Mouse (Mus musculus): ENCODE data around the gene Npl.

The Npl gene

DNA sequence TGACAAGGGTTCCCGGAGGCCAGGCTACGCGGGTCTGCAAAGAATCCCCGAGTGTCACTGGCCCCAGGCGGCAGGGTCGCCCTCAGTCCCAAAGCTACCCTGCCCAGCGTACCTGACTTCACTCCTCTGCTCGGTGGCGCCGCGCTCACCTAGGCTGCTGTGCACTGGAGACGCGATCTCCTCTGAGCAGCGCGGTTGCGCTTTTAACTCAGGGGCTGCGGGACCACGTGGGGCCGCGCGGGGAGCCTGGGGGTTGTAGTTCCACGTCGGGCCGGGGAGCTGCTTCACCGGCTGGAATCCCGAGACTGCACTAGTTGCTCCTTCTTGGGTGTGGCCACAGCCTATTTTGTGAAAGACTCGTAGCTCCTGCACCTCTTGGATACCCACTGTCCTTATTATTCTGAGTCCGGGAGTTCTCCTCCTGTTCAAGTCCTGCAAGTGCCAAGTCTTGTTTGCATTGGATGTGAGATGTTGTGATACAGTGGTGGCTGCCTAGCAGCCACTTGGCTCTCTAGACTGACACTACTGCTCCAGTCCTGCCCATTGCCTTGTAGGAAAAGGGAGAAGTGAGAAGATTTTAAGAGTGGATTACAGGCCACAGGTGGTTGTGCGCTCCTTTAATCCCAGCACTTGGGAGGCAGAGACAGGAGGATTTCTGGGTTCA lies at the start of gene Npl:
Gene Npl (minus strand): TSS at position 510 of the 664 bp plus-strand sequence.
- peak; percentile 41 to 42 for DNase-seq

GRCm38 (mm10) chr1:153599302-153600045 lies 49.6 kb upstream of the Npl start:
- no peak for DNase-seq

GRCm38 (mm10) chr1:153598773-153599172 lies 48.9 kb upstream of the Npl start:
- no peak for DNase-seq

DNA sequence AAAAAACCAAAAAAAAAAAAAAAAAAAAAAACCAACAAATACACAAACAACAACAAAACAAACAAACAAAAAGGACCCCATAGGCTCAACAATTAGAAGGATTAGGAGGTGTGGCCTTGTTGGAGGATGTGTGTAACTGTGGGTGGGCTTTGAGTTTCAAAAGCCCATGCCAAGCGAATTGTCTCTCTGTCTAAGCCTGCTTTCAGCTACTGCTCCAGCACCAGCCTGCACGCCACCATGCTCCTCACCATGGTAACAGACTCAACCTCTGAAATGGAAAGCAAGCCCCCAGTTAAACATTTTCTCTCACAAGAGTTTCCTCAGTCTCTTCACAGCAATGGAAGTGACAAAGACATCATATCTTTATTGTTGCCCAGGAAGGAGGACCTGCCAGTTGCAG lies 43.8 kb upstream of the Npl start:
- DNase-seq: no peak

GRCm38 (mm10) chr1:153590176-153590734 lies 40.4 kb upstream of the Npl start:
- DNase-seq: no peak

DNA sequence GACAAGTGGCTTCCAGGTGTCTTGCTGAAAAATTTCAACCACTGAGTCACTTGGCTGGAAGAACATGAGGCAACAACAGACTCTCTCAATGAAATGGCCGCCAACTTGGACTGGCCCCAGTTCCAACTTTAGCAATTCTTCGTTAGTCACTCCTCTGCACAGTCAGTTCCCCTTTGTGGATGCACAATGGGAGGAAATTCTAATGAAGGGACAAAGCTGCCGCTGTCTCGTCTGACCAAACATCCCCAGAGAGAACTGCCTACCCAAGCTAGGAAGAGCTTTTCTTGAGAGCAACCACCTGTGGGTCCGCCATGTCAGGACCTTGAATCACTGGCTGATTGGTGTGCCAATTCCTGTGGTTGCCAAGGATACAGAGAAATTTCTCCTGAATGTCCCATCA lies 38.1 kb upstream of the Npl start:
- DNase-seq: no peak

DNA sequence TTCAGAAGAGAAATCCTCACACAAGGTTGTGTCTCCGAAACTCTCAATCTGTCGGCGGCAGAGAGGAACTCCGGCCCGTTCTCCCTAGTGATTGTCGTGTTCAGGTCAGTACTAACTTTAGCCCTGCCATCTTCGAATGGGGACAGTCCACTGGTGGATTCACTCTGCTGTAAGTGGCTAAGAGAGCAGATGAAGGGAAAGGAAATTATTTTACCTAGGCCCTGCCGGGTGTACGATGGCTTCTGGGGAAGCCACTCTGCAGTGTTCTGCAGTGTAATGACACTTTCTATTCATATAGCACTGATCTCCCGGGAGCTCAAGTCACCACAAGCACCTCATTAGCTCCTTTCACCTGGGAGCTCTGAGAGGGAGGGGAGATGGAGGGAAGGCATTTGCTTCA lies 37.0 kb upstream of the Npl start:
- DNase-seq: no peak

GRCm38 (mm10) chr1:153585752-153586151 lies 35.9 kb upstream of the Npl start:
- no peak for DNase-seq

DNA sequence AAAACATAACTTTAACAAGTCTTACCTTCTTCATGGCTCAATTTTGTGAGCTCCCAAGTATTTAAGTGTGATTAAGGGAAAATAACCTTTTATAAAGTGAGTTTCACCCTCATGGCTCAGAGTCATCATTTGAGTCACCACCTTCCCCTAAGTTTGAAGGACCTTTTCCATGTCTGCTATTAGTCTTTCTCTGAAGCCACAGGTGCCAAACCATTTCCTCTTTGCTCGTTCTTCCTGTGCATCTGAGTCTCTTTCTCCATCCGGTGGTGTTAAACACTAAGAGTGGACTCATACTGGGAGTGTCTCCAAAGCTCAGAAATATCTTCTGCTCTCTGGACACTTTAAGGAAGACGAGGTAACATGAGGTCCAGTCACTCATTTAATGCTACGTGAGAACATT lies 33.3 kb upstream of the Npl start:
- DNase-seq: no peak

GRCm38 (mm10) chr1:153574730-153575129 lies 24.9 kb upstream of the Npl start:
- no peak for DNase-seq

- no peak for DNase-seq
Observed at GRCm38 (mm10) chr1:153572271-153573043, 22.6 kb upstream of the Npl start.

DNA sequence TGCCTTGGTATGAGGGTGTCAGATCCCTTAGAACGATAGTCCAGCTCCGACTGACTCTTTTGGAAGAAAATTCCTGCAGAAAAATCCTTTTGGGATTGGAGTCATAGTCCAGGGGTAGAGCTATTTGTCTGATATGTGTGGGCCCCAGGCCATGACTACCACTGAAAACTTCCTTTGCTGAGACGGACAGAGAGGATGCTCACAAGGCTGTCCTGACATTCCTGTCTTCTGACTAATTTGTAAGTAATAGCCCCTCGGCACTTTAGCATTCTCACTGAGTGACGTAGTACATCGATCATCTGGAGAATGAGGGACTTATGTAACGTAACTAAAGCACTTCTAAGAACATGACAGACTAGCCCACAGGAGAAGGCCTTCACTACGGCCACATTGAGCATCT lies 15.9 kb upstream of the Npl start:
- DNase-seq: no peak

- DNase-seq: no peak
Observed at GRCm38 (mm10) chr1:153564701-153565100, 14.9 kb upstream of the Npl start.

DNA sequence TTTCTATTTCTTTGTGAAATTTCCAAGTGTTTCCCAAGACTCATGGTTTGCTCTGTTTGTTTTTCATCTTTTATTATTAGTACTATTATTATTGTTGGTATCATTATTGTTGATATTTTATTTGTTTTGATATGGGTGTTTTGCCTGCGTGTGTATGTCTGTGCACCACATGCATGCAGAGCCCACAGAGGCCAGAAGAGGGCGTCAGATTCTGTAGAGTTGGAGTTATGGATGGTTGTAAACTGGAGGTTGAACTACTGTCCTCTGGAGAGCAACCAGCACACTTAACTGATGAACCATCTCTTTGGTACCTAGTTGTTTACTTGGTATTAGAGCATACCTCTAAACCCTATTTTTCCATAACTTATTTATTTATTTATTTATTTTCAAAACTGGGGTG lies 13.8 kb upstream of the Npl start:
- DNase-seq: no peak

- DNase-seq: no peak
Observed at GRCm38 (mm10) chr1:153560805-153561204, 11.0 kb upstream of the Npl start.

DNA sequence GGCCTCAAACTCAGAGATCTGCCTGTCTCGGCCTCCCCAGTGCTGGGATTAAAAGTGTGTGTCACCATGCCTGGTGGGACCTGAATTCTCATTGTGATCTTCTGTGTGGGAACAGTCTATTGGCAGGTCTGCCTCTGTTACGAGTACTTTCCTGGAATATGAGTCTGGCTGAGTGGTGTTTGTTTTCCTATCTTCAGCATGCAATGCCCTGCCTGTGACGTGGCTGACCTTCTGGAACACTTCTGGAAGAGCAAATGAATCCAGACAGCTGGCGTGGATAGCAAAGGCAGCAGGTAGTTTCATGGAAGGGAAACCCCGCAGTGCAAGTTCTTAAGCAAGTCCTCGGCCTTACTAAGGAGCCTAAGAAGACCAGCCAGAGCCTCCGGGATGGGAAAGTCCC lies 9.9 kb upstream of the Npl start:
- DNase-seq: no peak

DNA sequence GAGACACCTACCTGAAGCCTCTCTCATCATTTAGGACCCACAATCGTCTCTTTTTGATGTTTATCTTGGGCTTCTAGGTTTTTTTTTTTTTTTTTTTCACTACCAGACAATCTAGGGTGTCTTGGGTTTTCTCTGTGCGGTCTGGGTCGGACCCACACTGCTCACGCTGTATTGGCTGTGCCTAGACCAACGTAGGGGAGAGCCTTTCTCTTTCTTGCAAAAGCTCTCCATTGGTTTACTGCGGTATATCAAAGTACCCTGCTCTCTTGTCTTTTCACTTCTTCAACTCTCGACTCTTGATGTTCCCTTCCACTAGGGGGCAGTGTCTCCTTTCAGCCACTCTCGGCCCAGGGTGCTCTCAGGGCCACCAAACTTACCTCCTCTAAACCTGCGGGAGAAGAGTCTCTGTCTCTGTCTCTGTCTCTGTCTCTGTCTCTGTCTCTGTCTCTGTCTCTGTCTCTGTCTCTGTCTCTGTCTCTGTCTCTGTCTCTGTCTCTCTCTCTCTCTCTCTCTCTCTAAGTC lies 9.3 kb upstream of the Npl start:
- DNase-seq: peak; percentile 77 to 81

DNA sequence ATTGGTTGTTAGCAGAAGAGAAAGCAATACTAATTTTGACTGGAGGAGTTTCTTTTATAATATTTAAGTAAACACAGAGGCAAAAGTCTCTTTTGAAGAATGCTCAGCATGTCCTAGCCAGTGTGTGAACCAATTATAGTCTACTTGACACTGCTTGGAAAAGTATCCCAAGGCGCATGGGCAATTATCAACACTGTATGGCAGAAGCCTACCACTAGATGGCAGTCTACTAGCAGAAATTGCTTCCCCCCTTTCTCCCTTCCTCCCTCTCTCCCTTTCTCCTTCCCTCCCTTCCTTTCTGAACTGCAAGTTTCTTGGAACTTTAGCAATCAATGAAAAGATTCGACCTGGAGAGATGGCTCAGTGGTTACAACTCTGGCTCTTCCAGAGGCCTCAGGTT lies 7.1 kb upstream of the Npl start:
- peak; percentile 56 to 58 for DNase-seq

DNA sequence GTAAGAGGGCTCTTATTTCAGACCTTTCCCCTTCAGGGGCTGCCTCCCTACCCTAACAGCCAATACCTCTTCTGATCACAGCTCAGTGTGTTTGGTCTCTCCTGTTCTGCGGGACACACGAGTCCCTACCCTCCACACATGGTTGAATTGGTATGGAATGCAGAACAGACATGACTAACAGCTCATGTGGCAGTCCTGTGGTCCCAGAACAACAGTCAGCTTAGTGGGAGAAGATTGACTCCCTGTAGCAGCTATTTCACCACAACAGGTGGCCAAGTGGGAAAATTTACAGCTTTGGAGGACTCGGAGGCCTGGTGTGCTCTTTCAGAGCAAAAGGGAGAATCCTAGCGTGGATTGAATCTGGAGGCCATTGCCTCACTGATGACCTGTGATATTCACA lies 6.4 kb upstream of the Npl start:
- DNase-seq: no peak

- peak; percentile 52 to 57 for DNase-seq
Observed at GRCm38 (mm10) chr1:153550814-153551213, 969 bp upstream of the Npl start.

DNA sequence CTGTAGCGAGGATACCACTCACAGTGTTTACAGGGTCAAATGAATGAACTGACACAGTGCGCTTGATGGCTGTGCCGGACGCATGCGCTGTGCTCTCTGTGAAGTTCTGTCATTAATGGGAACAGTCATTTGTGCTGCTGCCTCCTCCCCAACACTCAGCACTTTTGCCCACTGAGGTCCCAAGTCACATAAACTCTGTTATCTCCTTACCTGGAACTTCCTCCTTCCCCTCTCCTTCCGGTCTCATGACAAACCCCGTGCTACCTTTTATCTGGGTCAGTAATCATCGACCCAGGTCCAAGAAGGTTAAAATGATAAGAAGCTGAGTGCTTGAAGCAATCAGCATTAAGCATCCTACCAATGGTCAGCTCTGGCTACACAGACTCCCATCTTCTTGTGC lies 2.3 kb downstream of the Npl start:
- no peak for DNase-seq

DNA sequence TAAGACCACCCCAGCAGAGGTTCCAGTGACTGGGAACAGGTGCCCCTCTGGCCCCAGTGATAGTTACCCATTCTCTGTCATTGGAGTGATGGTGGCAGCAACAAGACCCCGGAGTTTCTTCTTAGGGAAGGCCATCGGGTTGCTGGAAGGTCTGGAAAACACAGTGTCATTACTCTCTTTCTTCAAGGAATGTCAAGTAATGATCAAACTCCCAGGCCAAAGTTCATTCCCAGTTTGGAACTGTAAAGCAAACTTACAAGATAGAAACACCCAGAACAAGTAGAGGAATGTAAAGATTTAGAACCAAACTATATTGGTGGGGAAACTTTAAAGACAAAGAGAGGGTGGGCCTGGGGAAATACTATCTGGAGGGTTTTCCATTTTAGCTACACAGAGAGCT lies 4.6 kb downstream of the Npl start:
- no peak for DNase-seq

- DNase-seq: no peak
Observed at GRCm38 (mm10) chr1:153542726-153543320, 7.0 kb downstream of the Npl start.
